Mouse (Mus musculus): ENCODE data around the gene Mrgpra2b.

- TF ChIP-seq CTCF (IDR thresholded peaks at IDR 0.05; ENCODE audit: low read depth) (no peak), EP300 (IDR thresholded peaks at IDR 0.05; ENCODE audit: low read depth) (no peak)
Observed at GRCm38 (mm10) chr7:47528762-47529161, at the start of gene Mrgpra2b.
